ENCODE assay signal across 13 mouse cellular contexts in the genomic region with DNA sequence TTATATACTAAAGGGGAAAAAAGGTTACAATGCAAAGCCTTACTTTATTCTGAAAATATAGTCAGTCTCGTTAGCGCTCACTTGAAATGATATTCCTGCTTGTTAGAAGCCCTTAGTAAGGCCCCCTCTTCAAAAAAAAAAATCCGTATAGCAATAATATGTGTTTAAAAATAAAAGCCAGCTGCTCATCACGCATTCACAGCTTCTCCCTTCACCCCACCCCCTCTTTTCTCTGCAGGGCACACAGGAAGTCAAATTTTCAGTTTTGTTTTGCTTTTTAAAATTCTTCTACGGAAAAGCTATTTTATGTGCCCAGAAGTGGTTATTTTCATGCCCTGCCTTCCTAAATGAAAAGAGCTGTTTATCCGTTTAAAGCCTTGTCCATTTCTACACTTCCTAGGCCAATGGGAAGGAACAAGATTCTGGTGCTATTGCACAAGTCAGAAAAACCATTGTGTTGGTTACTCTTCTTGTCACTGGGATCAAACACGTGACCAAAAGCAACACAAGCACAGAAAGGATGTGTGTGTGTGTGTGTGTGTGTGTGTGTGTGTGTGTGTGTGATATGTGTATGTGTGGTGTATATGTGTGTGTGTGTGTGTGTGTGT.
A peak's percentile ranks its signal among the peaks of the same experiment; 100 is the strongest.
DNase-seq lines count a peak whose midpoint lies in the region; ATAC-seq and TF ChIP-seq lines count a peak whose summit lies in the region.
"Had no signal": no experiment of that assay in that cellular context is flagged by ENCODE, and none has a peak within 500 bp of the region (broad histone marks: within the 10 kb centered on the region; RNA-seq: fewer than 3 reads in every experiment).

No protein-coding gene starts in this region.

- H3K27me3 ChIP-seq in kidney, adult 2 months (replicated peaks; ENCODE audit: control insufficient read depth, insufficient read depth, low read length): no peaks in the 10 kb centered on the region
- H3K27me3 ChIP-seq: hindbrain, embryonic 15.5 days; kidney, embryonic 15.5 days; liver, embryonic 12.5 days had no signal

- peak; percentile 56 for DNase-seq in heart, adult 11 months
- no peak for DNase-seq in heart, adult 8-10 months (ENCODE audit: low spot score)
- DNase-seq in lung, postnatal 10 days: peak; percentile 42
- DNase-seq in thymus, postnatal 14 days: peak; percentile 56
- no peak for DNase-seq in frontal cortex, postnatal 10 days (ENCODE audit: low spot score in 2 of 2)
- DNase-seq in kidney, adult 2 months: no peak
- DNase-seq: cerebellum, adult 11 months; heart, adult 2 months; heart, postnatal 10 days had no signal

- H3K36me3 ChIP-seq in kidney, adult 2 months (ENCODE audit: control insufficient read depth, insufficient read depth, low read length): no peaks in the 10 kb centered on the region
- H3K36me3 ChIP-seq: hindbrain, embryonic 15.5 days; kidney, embryonic 15.5 days; liver, embryonic 12.5 days had no signal

- TF ChIP-seq POLR2A in kidney, adult 2 months (IDR thresholded peaks at IDR 0.05; ENCODE audit: low read depth, low read length): no peak

- no peak overlapping the region for H3K4me3 ChIP-seq in kidney, adult 2 months (ENCODE audit: insufficient read depth, low read depth, low read length)
- H3K4me3 ChIP-seq: heart, adult 2 months; hindbrain, embryonic 15.5 days; kidney, embryonic 15.5 days; liver, embryonic 12.5 days had no signal

- WGBS in kidney, adult 2 months: 72% methylated on average over 7 of the region's 7 CpGs

- no peaks in the 10 kb centered on the region for H3K4me1 ChIP-seq in kidney, adult 2 months (ENCODE audit: control insufficient read depth, insufficient read depth, low read length)
- H3K4me1 ChIP-seq: liver, embryonic 12.5 days had no signal

- TF ChIP-seq CTCF in kidney, adult 2 months (conservative IDR thresholded peaks at IDR 0.05; ENCODE audit: insufficient read depth, insufficient read length, low read depth, low read length): no peak

- no peak overlapping the region for H3K27ac ChIP-seq in kidney, adult 2 months (ENCODE audit: insufficient read depth, low read depth, low read length)
- H3K27ac ChIP-seq: heart, adult 2 months; hindbrain, embryonic 15.5 days; kidney, embryonic 15.5 days; liver, embryonic 12.5 days had no signal

- ATAC-seq in CD4-positive, CD25-positive, alpha-beta regulatory T cell, adult 4 months: peak; percentile 86
- ATAC-seq: liver, embryonic 12.5 days had no signal

Comparison
In these comparisons a context has a peak if more than half of its experiments do, and no peak if none do; other contexts are left out.
1. DNase-seq: peak in heart, adult 11 months (single experiment), lung, postnatal 10 days (single experiment) and thymus, postnatal 14 days (single experiment); none in heart, adult 8-10 months (single experiment), frontal cortex, postnatal 10 days (0 of 2) and kidney, adult 2 months (single experiment).